Mouse (Mus musculus) embryonic facial prominence, embryonic 11.5 days (tissue): ENCODE results near the gene Sema6d. TPM values are rescaled to one million over a fixed set of nuclear protein-coding genes. Genes with fewer than 3 reads are reported as not detected.

Source experiments
- ATAC-seq: fragments of 200-750 bp; cut with Nextera tagmentation; replicated peaks from 2 replicates; pipeline ENCODE4 v1.8.0; 2017; ENCODE audit warnings: low read depth; ENCODE audit not compliant: insufficient number of reproducible peaks, low FRiP score, low TSS enrichment
- DNase-seq: peaks from one replicate; pipeline ENCODE4 v3.0.0-alpha.2; 2015; ENCODE audit warnings: low spot score
- H3K27ac ChIP-seq: fragments of 300-500 bp; sonication (generic); replicated peaks from 2 replicates; pipeline ENCODE4 v1.5.1; 2014; ENCODE audit warnings: mild to moderate bottlenecking, low read depth, low read length, control low read depth
- H3K27me3 ChIP-seq: fragments of 300-500 bp; sonication (generic); 2 replicates; pipeline ENCODE4 v1.6.1; 2014; ENCODE audit warnings: mild to moderate bottlenecking, low read length, moderate library complexity, mixed read lengths; ENCODE audit not compliant: control insufficient read depth, insufficient read depth
- H3K36me3 ChIP-seq: fragments of 300-500 bp; sonication (generic); replicated peaks from 2 replicates; pipeline ENCODE4 v1.6.1; 2014; ENCODE audit warnings: low read depth, mild to moderate bottlenecking, low read length, moderate library complexity, mixed read lengths; ENCODE audit not compliant: control insufficient read depth, insufficient read depth
- H3K4me1 ChIP-seq: fragments of 300-500 bp; sonication (generic); 2 replicates; pipeline ENCODE4 v1.6.1; 2014; ENCODE audit warnings: low read length, mixed read lengths; ENCODE audit not compliant: control insufficient read depth, insufficient read depth
- H3K4me2 ChIP-seq: fragments of 300-500 bp; sonication (generic); 2 replicates; pipeline ENCODE4 v1.6.1; 2014; ENCODE audit warnings: low read depth, mild to moderate bottlenecking, control low read depth, low read length, moderate library complexity
- H3K4me3 ChIP-seq: fragments of 300-500 bp; sonication (generic); 2 replicates; pipeline ENCODE4 v1.5.1; 2014; ENCODE audit warnings: low read depth, low read length, control low read depth
- H3K9ac ChIP-seq: fragments of 300-500 bp; sonication (generic); replicated peaks from 2 replicates; pipeline ENCODE4 v1.6.1; 2014; ENCODE audit warnings: mild to moderate bottlenecking, control low read depth, low read length
- H3K9me3 ChIP-seq: fragments of 300-500 bp; sonication (generic); replicated peaks from 2 replicates; pipeline ENCODE4 v1.6.1; 2016; ENCODE audit warnings: mild to moderate bottlenecking, low read length, inconsistent platforms, mixed read lengths; ENCODE audit not compliant: control insufficient read depth
- WGBS: fragments of 180-500 bp; shearing (Covaris S2); extraction: QIAGEN DNeasy Blood & Tissue Kit; methylation state at CpG from one replicate; pipeline ENCODE4 v1.1.7; 2014; 5-methylcytosine and 5-hydroxymethylcytosine counted together
- polyA plus RNA-seq: library from polyadenylated mRNA; unstranded; fragments of >200 nt; fragmentation: Nextera tagmentation; extraction: Ambion mirVana; gene quantifications from 2 replicates; pipeline ENCODE4 v1.2.1, GENCODE M21; 2014

Gene Sema6d
- polyA plus RNA-seq, 1 experiment from 2014 or later, result 10.5 TPM

- Histone ChIP-seq H3K27me3 (no peaks in the 10 kb centered on the region), H3K9me3 (no peaks in the 10 kb centered on the region), H3K4me1 (no peaks in the 10 kb centered on the region), H3K27ac (no peak overlapping the region), H3K36me3 (no peaks in the 10 kb centered on the region), H3K9ac (no peak overlapping the region), H3K4me2 (no peak overlapping the region), H3K4me3 (no peak overlapping the region)
- DNase-seq (no peak), ATAC-seq (no peak)
- WGBS, result 63% methylated on average over 8 of the region's 8 CpGs
Observed at GRCm38 (mm10) chr2:124436704-124437103, 346.9 kb downstream of the Sema6d start.

DNA sequence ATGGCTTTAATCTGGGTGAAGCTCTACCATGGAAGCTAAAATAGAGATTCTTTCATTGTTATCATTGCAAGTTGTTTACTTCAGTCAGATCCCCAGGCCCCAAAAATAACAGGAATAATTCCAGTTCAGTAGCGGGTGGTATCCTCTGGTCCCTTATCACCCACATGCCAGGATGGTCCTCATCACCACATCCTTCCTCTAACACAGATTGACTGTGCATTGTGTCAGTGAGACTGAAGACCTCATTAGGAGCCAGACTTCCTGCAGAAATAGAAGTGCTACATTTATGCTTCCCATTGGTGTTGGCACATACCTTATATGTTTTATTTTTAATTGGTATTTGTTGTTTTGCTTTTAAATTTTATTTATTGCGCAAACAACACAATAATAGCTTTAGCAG lies 354.4 kb downstream of the Sema6d start:
- Histone ChIP-seq H3K9me3 (no peaks in the 10 kb centered on the region), H3K27me3 (no peaks in the 10 kb centered on the region), H3K4me2 (no peak overlapping the region), H3K4me3 (no peak overlapping the region), H3K36me3 (no peaks in the 10 kb centered on the region), H3K4me1 (no peaks in the 10 kb centered on the region), H3K27ac (no peak overlapping the region), H3K9ac (no peak overlapping the region)
- WGBS, result 90% methylated on average over 2 of the region's 2 CpGs
- no peak for ATAC-seq
- DNase-seq, result no peak

- Histone ChIP-seq H3K4me3 (no peak overlapping the region), H3K27ac (no peak overlapping the region), H3K9me3 (no peaks in the 10 kb centered on the region), H3K36me3 (no peaks in the 10 kb centered on the region), H3K9ac (no peak overlapping the region), H3K4me2 (no peak overlapping the region), H3K4me1 (no peaks in the 10 kb centered on the region), H3K27me3 (no peaks in the 10 kb centered on the region)
- 59% methylated on average over 2 of the region's 2 CpGs for WGBS
- DNase-seq (no peak), ATAC-seq (no peak)
Observed at GRCm38 (mm10) chr2:124455881-124456280, 366.1 kb downstream of the Sema6d start.

GRCm38 (mm10) chr2:124456999-124457398 lies 367.2 kb downstream of the Sema6d start:
- Histone ChIP-seq H3K4me2 (no peak overlapping the region), H3K36me3 (no peaks in the 10 kb centered on the region), H3K4me3 (no peak overlapping the region), H3K4me1 (no peaks in the 10 kb centered on the region), H3K27ac (no peak overlapping the region), H3K9ac (no peak overlapping the region), H3K27me3 (no peaks in the 10 kb centered on the region), H3K9me3 (no peaks in the 10 kb centered on the region)
- ATAC-seq (no peak), DNase-seq (no peak)
- WGBS, result 97% methylated on average over 4 of the region's 4 CpGs

GRCm38 (mm10) chr2:124458028-124458427 lies 368.3 kb downstream of the Sema6d start:
- ATAC-seq (no peak), DNase-seq (no peak)
- Histone ChIP-seq H3K27me3 (no peaks in the 10 kb centered on the region), H3K9ac (no peak overlapping the region), H3K4me3 (no peak overlapping the region), H3K4me2 (no peak overlapping the region), H3K4me1 (no peaks in the 10 kb centered on the region), H3K27ac (no peak overlapping the region), H3K36me3 (no peaks in the 10 kb centered on the region), H3K9me3 (no peaks in the 10 kb centered on the region)
- 78% methylated on average over 2 of the region's 2 CpGs for WGBS

- no peaks in the 10 kb centered on the region for H3K36me3 ChIP-seq
- H3K9me3 ChIP-seq, result no peaks in the 10 kb centered on the region
- no peak overlapping the region for H3K4me2 ChIP-seq
- H3K4me3 ChIP-seq, result no peak overlapping the region
- DNase-seq, result no peak
- no peak overlapping the region for H3K27ac ChIP-seq
- WGBS, result 53% methylated on average over 2 of the region's 2 CpGs
- no peak overlapping the region for H3K9ac ChIP-seq
- H3K27me3 ChIP-seq, result no peaks in the 10 kb centered on the region
- ATAC-seq, result no peak
- H3K4me1 ChIP-seq, result no peaks in the 10 kb centered on the region
Observed at GRCm38 (mm10) chr2:124460956-124461355, 371.2 kb downstream of the Sema6d start.

GRCm38 (mm10) chr2:124461378-124461851 lies 371.6 kb downstream of the Sema6d start:
- Histone ChIP-seq H3K36me3 (no peaks in the 10 kb centered on the region), H3K9ac (no peak overlapping the region), H3K27ac (no peak overlapping the region), H3K27me3 (no peaks in the 10 kb centered on the region), H3K9me3 (no peaks in the 10 kb centered on the region), H3K4me3 (no peak overlapping the region), H3K4me1 (no peaks in the 10 kb centered on the region), H3K4me2 (no peak overlapping the region)
- 57% methylated on average over 3 of the region's 3 CpGs for WGBS
- DNase-seq (no peak), ATAC-seq (no peak)

- ATAC-seq, result no peak
- Histone ChIP-seq H3K27me3 (no peaks in the 10 kb centered on the region), H3K4me1 (no peaks in the 10 kb centered on the region), H3K9ac (no peak overlapping the region), H3K36me3 (no peaks in the 10 kb centered on the region), H3K27ac (no peak overlapping the region), H3K4me3 (no peak overlapping the region), H3K9me3 (no peaks in the 10 kb centered on the region), H3K4me2 (no peak overlapping the region)
- DNase-seq, result no peak
- WGBS, result 75% methylated on average over 8 of the region's 8 CpGs
Observed at GRCm38 (mm10) chr2:124465004-124465946, 375.5 kb downstream of the Sema6d start.
